Mouse (Mus musculus): ENCODE measurements around the gene Cpxm2.

The Cpxm2 gene

GRCm38 (mm10) chr7:132015933-132016332 is 138.6 kb downstream of the Cpxm2 start:
- no peak for DNase-seq (ENCODE audit: low spot score)

GRCm38 (mm10) chr7:132015193-132015592 is 139.3 kb downstream of the Cpxm2 start:
- DNase-seq (ENCODE audit: low spot score), result no peak

- DNase-seq (ENCODE audit: low spot score), result no peak
Observed at GRCm38 (mm10) chr7:132013970-132014369, 140.6 kb downstream of the Cpxm2 start.

- no peak for DNase-seq (ENCODE audit: low spot score)
Observed at GRCm38 (mm10) chr7:132012969-132013679, 141.4 kb downstream of the Cpxm2 start.

- DNase-seq (ENCODE audit: low spot score), result no peak
Observed at GRCm38 (mm10) chr7:132009002-132009401, 145.5 kb downstream of the Cpxm2 start.

- DNase-seq (ENCODE audit: low spot score), result no peak
Observed at GRCm38 (mm10) chr7:132005996-132006696, 148.4 kb downstream of the Cpxm2 start.

- DNase-seq (ENCODE audit: low spot score), result no peak
Observed at GRCm38 (mm10) chr7:131992873-131993272, 161.7 kb downstream of the Cpxm2 start.

- DNase-seq (ENCODE audit: low spot score), result no peak
Observed at GRCm38 (mm10) chr7:131992226-131992625, 162.3 kb downstream of the Cpxm2 start.

GRCm38 (mm10) chr7:131989056-131989455 is 165.5 kb downstream of the Cpxm2 start:
- DNase-seq (ENCODE audit: low spot score), result no peak
